Mouse (Mus musculus) retina, adult 2 months (tissue): Measurements from ENCODE around the gene Tnfaip1.
"Not testable (repeated sequence)": the region's sequence is repeated elsewhere in the genome, so short reads cannot be mapped to it uniquely, and the experiment has no call there.

Source experiments
- DNase-seq: peaks from one replicate; pipeline ENCODE4 v3.0.0-alpha.2; 2012; ENCODE audit warnings: low read depth, low spot score

Tnfaip1 gene

GRCm38 (mm10) chr11:78536080-78536689, at the start of gene Tnfaip1, which contains the start of gene Ift20:
TSS of gene Tnfaip1 (minus strand) at chr11:78536332.
TSS of gene Ift20 (plus strand) at chr11:78536361.
- DNase-seq = peak; percentile 96

DNA sequence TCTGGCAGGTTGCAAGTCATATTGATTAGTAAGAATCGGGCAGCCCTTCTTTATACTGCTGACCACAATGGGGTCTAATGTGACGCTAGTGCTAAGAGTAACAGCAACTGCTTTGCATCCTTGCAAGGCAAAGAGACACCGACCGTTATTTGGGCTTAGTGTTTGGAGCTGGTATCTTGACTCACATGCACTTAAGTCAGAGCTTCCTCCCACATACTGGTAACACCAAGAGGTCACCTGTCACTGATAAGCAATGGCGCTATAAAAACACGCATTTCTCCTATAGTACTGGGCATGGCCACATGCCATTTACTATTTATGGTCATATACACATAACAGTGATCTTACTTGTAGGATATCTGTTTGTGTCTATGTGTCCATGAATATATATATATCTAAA, 46.7 kb upstream of the Tnfaip1 start:
- no peak for DNase-seq

- DNase-seq = no peak
These were observed 38.8 kb upstream of the Tnfaip1 start for GRCm38 (mm10) chr11:78574975-78575374.

GRCm38 (mm10) chr11:78574536-78574935, 38.4 kb upstream of the Tnfaip1 start:
- DNase-seq = no peak

DNA sequence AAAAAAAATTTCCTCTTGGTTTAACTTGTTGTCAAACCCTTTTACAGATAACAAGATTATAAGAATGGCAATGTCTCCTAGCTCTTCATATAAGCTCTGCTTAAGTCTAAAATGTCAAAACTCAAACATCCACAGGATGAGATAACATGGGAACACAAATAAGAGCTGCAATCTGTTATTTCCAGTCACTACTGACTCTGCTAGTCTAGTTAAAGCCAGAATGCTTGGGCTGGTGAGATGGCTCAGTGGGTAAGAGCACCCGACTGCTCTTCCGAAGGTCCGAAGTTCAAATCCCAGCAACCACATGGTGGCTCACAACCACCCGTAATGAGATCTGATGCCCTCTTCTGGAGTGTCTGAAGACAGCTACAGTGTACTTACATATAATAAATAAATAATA, 37.9 kb upstream of the Tnfaip1 start:
- DNase-seq = not testable (repeated sequence)

DNA sequence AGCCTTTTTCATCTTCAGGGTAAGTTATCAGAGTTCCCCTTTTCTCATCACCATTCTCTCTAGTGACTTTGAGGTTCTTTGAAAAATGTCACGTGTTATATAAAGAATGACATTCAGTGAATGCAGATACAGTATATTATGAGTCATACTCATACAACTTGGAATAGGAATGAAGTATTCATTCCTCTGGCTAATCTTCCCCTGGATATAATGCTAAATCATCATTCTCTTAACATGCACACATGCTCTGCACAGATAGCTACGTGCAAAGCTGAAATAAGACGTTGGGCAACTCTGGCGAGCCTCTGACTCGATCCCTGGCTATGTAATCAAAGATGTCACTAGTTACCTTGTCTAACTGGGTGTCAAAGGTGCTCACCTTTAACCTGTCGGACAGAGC, 35.7 kb upstream of the Tnfaip1 start:
- no peak for DNase-seq

- no peak for DNase-seq
These were observed 35.3 kb upstream of the Tnfaip1 start for GRCm38 (mm10) chr11:78571441-78571840.

- DNase-seq = no peak
These were observed 33.7 kb upstream of the Tnfaip1 start for GRCm38 (mm10) chr11:78569806-78570205.

- no peak for DNase-seq
These were observed 32.7 kb upstream of the Tnfaip1 start for GRCm38 (mm10) chr11:78568827-78569226.

- no peak for DNase-seq
These were observed 31.5 kb upstream of the Tnfaip1 start for GRCm38 (mm10) chr11:78567614-78568013.

DNA sequence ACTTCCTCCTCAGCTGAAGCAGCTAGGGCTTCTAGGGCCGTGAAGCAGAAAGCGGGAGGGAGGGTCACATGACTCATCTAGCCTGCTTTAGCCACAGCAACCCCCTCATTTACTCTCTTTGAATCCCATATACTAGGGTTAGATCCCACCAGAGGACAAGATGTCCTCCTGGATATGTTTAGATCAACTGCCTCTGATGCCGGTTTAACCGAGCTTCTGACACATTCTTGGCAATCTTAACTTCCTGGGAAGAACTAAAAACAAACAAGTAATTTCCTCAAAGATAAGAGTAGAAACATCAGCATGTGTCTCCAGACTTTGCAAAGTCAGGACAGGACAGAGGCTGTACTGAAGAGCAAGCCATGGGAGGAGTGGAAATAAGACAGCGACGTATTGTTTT, 30.6 kb upstream of the Tnfaip1 start:
- DNase-seq = no peak

GRCm38 (mm10) chr11:78560447-78560846, 24.3 kb upstream of the Tnfaip1 start:
- peak; percentile 64 for DNase-seq

- DNase-seq = no peak
These were observed 21.1 kb upstream of the Tnfaip1 start for GRCm38 (mm10) chr11:78557241-78557640.

DNA sequence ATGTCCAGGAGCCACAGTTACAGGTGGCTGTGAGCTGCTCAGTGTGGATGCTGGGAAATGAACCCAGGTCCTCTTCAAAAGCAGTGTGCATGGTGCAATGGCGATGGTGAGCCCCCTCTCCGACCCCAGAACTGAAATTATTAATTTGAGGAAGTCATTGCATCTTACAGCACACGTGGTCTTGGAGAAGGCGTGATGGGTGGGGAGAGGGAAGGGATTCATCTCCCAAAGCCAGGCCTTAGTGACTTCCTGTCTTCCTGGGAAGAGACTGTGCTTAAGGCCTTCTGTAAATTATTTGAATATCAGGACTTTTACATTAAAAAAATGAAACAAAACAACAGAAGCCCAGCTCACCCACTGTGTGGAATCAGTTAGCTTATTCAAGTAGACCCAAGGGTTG, 19.9 kb upstream of the Tnfaip1 start:
- no peak for DNase-seq

- no peak for DNase-seq
These were observed 19.5 kb upstream of the Tnfaip1 start for GRCm38 (mm10) chr11:78555623-78556022.

DNA sequence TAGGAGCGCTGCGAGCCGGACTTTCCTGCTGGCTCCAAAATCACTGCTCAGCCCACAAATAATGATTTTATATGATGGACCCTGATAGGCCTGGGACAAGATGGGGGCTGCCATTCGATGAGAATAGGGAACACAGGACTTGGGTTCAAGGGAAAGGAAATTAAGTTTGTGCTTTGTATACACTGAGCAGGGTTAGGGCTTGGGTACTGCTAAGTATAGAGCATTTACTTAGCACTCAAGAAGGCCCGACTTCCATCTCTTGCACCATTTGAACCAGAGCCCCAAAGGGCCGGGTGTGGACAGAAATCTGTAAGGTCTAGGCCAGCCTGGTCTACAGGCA, 14.9 kb upstream of the Tnfaip1 start:
- DNase-seq = no peak

GRCm38 (mm10) chr11:78550168-78551058, 14.3 kb upstream of the Tnfaip1 start, which contains the start of gene Tmem97:
TSS of gene Tmem97 (minus strand) at chr11:78550777.
- peak; percentile 81 for DNase-seq

DNA sequence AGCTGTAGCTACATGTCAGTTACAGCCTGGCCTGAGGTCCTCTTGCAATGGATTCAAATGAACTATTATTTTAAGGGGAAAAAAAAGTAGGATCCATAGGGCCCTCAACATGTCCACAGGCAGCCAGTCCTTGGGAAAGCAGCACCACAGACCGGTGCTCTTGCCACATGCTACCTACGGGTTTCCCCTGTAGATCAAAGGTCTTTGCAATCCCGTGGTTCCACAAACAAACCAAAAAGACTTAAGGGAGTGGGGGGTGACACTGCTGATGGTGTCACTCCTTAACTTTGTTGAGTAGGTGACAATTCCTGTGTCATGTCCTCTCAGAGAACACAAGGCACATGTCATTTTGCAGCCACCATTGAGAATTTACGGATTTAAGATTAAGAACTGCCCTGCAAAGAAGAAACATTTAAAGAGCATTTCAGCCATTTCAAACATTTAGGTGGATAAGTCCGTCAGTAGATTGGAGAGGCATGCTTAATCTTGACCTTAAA, 13.4 kb upstream of the Tnfaip1 start:
- no peak for DNase-seq

GRCm38 (mm10) chr11:78547718-78548460, 11.8 kb upstream of the Tnfaip1 start:
- no peak for DNase-seq

DNA sequence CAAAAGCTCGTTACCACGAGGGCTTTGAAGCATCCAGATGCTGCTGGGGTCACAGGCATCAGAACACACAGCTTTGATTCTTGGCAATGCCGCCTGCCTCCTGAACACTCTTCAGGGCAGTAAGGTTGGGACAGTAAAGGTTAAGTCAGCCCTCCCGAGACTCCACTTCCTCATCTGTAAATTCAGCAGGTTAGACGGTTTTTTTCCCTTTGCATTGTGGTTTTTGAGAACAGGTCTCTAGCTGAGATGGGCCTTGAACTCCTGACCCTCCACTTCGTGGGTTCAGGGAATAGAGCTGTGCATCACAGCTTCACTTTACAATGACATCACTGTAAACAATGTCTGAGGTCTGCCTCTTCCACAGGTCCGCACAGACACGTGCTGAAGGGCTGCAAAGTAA, 9.0 kb upstream of the Tnfaip1 start:
- DNase-seq = no peak

DNA sequence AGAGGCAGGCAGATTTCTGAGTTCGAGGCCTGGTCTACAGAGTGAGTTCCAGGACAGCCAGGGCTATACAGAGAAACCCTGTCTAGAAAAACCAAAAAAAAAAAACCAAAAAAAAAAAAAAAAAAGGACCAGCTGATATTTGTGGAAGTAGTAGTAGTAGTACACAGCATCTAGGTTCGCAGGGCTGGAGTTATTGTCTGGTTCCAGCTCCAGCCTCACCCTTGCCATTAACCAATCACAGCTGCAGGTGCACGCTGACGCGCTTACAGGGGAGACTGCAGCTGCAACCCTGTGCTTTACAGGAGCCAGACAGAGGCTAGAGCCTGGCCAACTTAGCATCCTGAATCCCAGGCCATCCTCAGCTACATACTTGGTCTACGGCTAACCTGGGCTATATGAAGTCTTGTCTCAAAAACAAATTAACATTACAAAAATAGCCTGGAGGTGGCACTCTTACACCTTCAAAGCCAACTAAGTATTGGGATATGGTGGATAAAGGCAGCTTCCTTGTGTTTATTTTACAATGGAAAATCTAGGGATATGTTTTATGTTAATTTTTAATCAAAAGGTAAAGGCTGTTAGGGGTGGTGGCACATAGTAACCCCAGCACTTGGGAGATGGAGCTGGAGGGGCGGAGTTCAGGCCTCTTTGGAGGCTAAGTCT, 8.4 kb upstream of the Tnfaip1 start:
- DNase-seq = no peak

DNA sequence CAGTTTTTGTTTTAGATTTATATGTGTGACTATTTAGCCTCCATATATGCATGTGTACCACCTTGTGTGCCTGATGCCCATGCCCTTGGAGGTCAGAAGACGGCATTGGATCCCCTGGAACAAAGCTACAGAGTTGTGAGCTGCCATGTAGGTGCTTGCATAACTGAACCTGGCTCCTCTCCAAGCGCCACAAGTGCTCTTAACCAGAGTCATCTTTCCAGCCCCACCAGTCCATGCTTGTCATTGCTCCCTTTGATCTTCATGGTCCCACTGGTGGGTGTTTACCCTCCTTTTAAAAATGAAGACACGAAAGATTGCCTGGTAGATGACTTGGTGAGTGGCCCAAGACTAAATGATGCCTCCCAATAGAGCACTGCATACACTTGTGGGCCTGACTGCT, 4.2 kb upstream of the Tnfaip1 start:
- DNase-seq = no peak
